Mouse (Mus musculus): ENCODE data around the gene Mcrip1. TPM values are rescaled to one million over a fixed set of nuclear protein-coding genes. Genes with fewer than 3 reads are reported as not detected.
A peak's percentile ranks its signal among the peaks of the same experiment; 100 is the strongest.

Gene Mcrip1
- polyA plus RNA-seq, 1 experiment from 2014 or later, result 171 TPM

GRCm38 (mm10) chr11:120576365-120576981 is 26.9 kb upstream of the Mcrip1 start:
- Histone ChIP-seq H3K27ac (ENCODE audit: low read length) (0 out of 2 replicates have a peak overlapping the region, but pooled peaks have one; percentile 17), H3K4me3 (replicated peaks; ENCODE audit: low read length) (no peak overlapping the region), H3K9ac (ENCODE audit: low read length) (no peak overlapping the region; the same call in 1 of the 2 replicates), H3K9me3 (replicated peaks; ENCODE audit: control insufficient read depth, low read length) (no peaks in the 10 kb centered on the region), H3K27me3 (ENCODE audit: control insufficient read depth, insufficient read depth, low read length) (no peaks in the 10 kb centered on the region), H3K36me3 (ENCODE audit: control insufficient read depth, insufficient read depth, low read length) (peaks cover 21% of the 10 kb centered on the region), H3K4me2 (ENCODE audit: low read depth, low read length) (no peak overlapping the region), H3K4me1 (ENCODE audit: control insufficient read depth, insufficient read depth, low read length) (peaks cover 26% of the 10 kb centered on the region)
- ATAC-seq (ENCODE audit: insufficient read depth, low FRiP score), result no peak
- 76% methylated on average over 3 of the region's 3 CpGs for WGBS

DNA sequence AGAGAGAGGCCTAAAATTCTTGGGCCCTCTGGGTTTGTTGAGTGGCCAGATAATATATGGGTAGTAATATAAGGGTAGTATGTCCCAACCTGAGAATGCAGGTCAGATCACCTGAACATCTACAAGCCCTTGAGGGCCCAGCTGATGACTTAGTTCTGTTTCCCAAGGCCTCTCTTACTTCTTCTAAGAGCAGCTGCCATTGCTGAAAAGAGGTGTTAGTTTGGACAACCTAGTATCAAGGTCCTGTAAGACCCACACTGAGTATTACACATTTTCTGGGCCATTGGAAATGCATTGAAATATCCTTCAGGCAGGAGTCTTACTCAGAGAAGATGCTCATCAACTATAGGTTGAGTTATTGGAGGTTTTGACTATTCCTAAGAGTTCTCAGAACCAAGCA is 26.4 kb upstream of the Mcrip1 start:
- no peak for ATAC-seq (ENCODE audit: insufficient read depth, low FRiP score)
- no peak overlapping the region for H3K4me3 ChIP-seq (replicated peaks; ENCODE audit: low read length)
- H3K27ac ChIP-seq (ENCODE audit: low read length), result 0 out of 2 replicates have a peak overlapping the region, but pooled peaks have one; percentile 17
- no peak overlapping the region for H3K9ac ChIP-seq (ENCODE audit: low read length)
- peaks cover 32% of the 10 kb centered on the region for H3K4me1 ChIP-seq (ENCODE audit: control insufficient read depth, insufficient read depth, low read length)
- peaks cover 22% of the 10 kb centered on the region for H3K36me3 ChIP-seq (ENCODE audit: control insufficient read depth, insufficient read depth, low read length)
- no peak overlapping the region for H3K4me2 ChIP-seq (ENCODE audit: low read depth, low read length)
- H3K9me3 ChIP-seq (replicated peaks; ENCODE audit: control insufficient read depth, low read length), result no peaks in the 10 kb centered on the region
- H3K27me3 ChIP-seq (ENCODE audit: control insufficient read depth, insufficient read depth, low read length), result no peaks in the 10 kb centered on the region

- no peak for ATAC-seq (ENCODE audit: insufficient read depth, low FRiP score)
- H3K27me3 ChIP-seq (ENCODE audit: control insufficient read depth, insufficient read depth, low read length), result no peaks in the 10 kb centered on the region
- H3K4me1 ChIP-seq (ENCODE audit: control insufficient read depth, insufficient read depth, low read length), result peaks cover 29% of the 10 kb centered on the region
- H3K9ac ChIP-seq (ENCODE audit: low read length), result no peak overlapping the region
- no peak overlapping the region for H3K4me3 ChIP-seq (replicated peaks; ENCODE audit: low read length)
- WGBS, result 79% methylated on average over 2 of the region's 2 CpGs
- no peaks in the 10 kb centered on the region for H3K9me3 ChIP-seq (replicated peaks; ENCODE audit: control insufficient read depth, low read length)
- H3K36me3 ChIP-seq (ENCODE audit: control insufficient read depth, insufficient read depth, low read length), result peaks cover 31% of the 10 kb centered on the region
- 0 out of 2 replicates have a peak overlapping the region, but pooled peaks have one; percentile 87 for H3K4me2 ChIP-seq (ENCODE audit: low read depth, low read length)
- no peak overlapping the region for H3K27ac ChIP-seq (ENCODE audit: low read length)
Measured at GRCm38 (mm10) chr11:120575046-120575445, 25.5 kb upstream of the Mcrip1 start.

DNA sequence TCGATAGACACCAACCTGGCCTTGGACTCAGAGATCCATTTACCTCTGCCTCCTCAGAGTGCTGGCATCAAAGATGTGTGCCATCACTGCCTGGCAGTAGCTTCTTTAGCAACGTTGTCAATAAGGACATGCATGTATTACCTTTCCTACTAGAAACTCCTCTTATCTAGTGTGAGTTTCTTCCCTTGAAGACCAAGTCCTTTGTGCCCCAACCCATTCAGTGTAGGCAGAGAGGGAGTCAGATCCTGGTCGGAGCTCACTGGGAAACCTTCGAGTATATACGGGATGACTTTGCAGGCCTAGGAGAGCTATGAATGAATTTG is 24.7 kb upstream of the Mcrip1 start:
- Histone ChIP-seq H3K4me3 (replicated peaks; ENCODE audit: low read length) (peak overlapping the region; percentile 98), H3K27me3 (ENCODE audit: control insufficient read depth, insufficient read depth, low read length) (no peaks in the 10 kb centered on the region), H3K27ac (ENCODE audit: low read length) (peak overlapping the region; percentile 34; the same call in 1 of the 2 replicates), H3K36me3 (ENCODE audit: control insufficient read depth, insufficient read depth, low read length) (peaks cover 30% of the 10 kb centered on the region), H3K9me3 (replicated peaks; ENCODE audit: control insufficient read depth, low read length) (no peaks in the 10 kb centered on the region), H3K9ac (ENCODE audit: low read length) (peak overlapping the region; percentile 77), H3K4me1 (ENCODE audit: control insufficient read depth, insufficient read depth, low read length) (peaks cover 21% of the 10 kb centered on the region), H3K4me2 (ENCODE audit: low read depth, low read length) (peak overlapping the region; percentile 87)
- ATAC-seq (ENCODE audit: insufficient read depth, low FRiP score), result no peak
- WGBS, result 29% methylated on average over 5 of the region's 5 CpGs

GRCm38 (mm10) chr11:120573585-120574277 is 24.2 kb upstream of the Mcrip1 start:
- Histone ChIP-seq H3K36me3 (ENCODE audit: control insufficient read depth, insufficient read depth, low read length) (peaks cover 25% of the 10 kb centered on the region), H3K4me3 (replicated peaks; ENCODE audit: low read length) (peak overlapping the region; percentile 98), H3K27ac (ENCODE audit: low read length) (peak overlapping the region; percentile 85), H3K4me2 (ENCODE audit: low read depth, low read length) (peak overlapping the region; percentile 87), H3K9ac (ENCODE audit: low read length) (peak overlapping the region; percentile 77), H3K9me3 (replicated peaks; ENCODE audit: control insufficient read depth, low read length) (no peaks in the 10 kb centered on the region), H3K4me1 (ENCODE audit: control insufficient read depth, insufficient read depth, low read length) (peaks cover 18% of the 10 kb centered on the region), H3K27me3 (ENCODE audit: control insufficient read depth, insufficient read depth, low read length) (no peaks in the 10 kb centered on the region)
- no peak for ATAC-seq (ENCODE audit: insufficient read depth, low FRiP score)
- whole genome bisulfite sequencing, result under 1% methylated on average over 23 of the region's 23 CpGs

- peak within 1 kb of the TSS; percentile 90 for H3K27ac ChIP-seq (ENCODE audit: low read length)
- H3K9me3 ChIP-seq (replicated peaks; ENCODE audit: control insufficient read depth, low read length), result no peaks in the 10 kb centered on the region
- H3K36me3 ChIP-seq (ENCODE audit: control insufficient read depth, insufficient read depth, low read length), result peaks cover 17% of the 10 kb centered on the region
- peak within 1 kb of the TSS; percentile 89 for H3K4me2 ChIP-seq (ENCODE audit: low read depth, low read length)
- no peaks in the 10 kb centered on the region for H3K27me3 ChIP-seq (ENCODE audit: control insufficient read depth, insufficient read depth, low read length)
- ATAC-seq (ENCODE audit: insufficient read depth, low FRiP score), result peak; percentile 96
- peak within 1 kb of the TSS; percentile 98 for H3K4me3 ChIP-seq (replicated peaks; ENCODE audit: low read length)
- H3K9ac ChIP-seq (ENCODE audit: low read length), result peak within 1 kb of the TSS; percentile 95
- peaks cover 18% of the 10 kb centered on the region for H3K4me1 ChIP-seq (ENCODE audit: control insufficient read depth, insufficient read depth, low read length)
- under 1% methylated on average over 94 of the region's 94 CpGs for WGBS
Measured at GRCm38 (mm10) chr11:120572752-120573584, 23.4 kb upstream of the Mcrip1 start, which contains the start of gene P4hb. Gene P4hb (minus strand): TSS chr11:120573253.

DNA sequence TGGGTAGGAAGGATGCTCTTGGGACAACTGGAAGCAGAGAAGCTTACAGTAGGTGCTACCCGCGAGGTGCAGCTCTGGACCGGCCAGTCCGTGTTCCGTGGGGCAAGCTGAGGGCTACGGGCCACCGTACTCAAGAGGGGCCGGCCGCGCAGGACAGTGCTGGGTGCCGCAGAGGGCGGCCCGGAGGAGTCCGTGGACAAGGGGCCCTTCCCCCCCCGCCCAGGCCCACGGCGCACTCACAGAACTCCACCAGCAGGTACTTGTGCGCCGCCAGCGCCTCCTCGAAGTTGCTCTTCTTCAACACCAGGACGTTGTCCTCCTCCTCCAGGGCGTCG is 22.9 kb upstream of the Mcrip1 start:
- peak; percentile 5 for ATAC-seq (ENCODE audit: insufficient read depth, low FRiP score)
- H3K27ac ChIP-seq (ENCODE audit: low read length), result peak overlapping the region; percentile 90

GRCm38 (mm10) chr11:120571754-120572416 is 22.4 kb upstream of the Mcrip1 start:
- H3K4me1 ChIP-seq (ENCODE audit: control insufficient read depth, insufficient read depth, low read length), result peaks cover 18% of the 10 kb centered on the region
- no peaks in the 10 kb centered on the region for H3K27me3 ChIP-seq (ENCODE audit: control insufficient read depth, insufficient read depth, low read length)
- no peaks in the 10 kb centered on the region for H3K9me3 ChIP-seq (replicated peaks; ENCODE audit: control insufficient read depth, low read length)
- H3K36me3 ChIP-seq (ENCODE audit: control insufficient read depth, insufficient read depth, low read length), result peaks cover 22% of the 10 kb centered on the region
- ATAC-seq (ENCODE audit: insufficient read depth, low FRiP score), result no peak
- H3K27ac ChIP-seq (ENCODE audit: low read length), result peak overlapping the region; percentile 90
- peak overlapping the region; percentile 98 for H3K4me3 ChIP-seq (replicated peaks; ENCODE audit: low read length)
- peak overlapping the region; percentile 89 for H3K4me2 ChIP-seq (ENCODE audit: low read depth, low read length)
- peak overlapping the region; percentile 95 for H3K9ac ChIP-seq (ENCODE audit: low read length)
- 5% methylated on average over 11 of the region's 11 CpGs for WGBS

More for the DNA sequence above, 22.9 kb upstream of the Mcrip1 start:
- under 1% methylated on average over 22 of the region's 24 CpGs for WGBS
- H3K4me1 ChIP-seq (ENCODE audit: control insufficient read depth, insufficient read depth, low read length), result peaks cover 18% of the 10 kb centered on the region
- H3K9me3 ChIP-seq (replicated peaks; ENCODE audit: control insufficient read depth, low read length), result no peaks in the 10 kb centered on the region
- H3K4me3 ChIP-seq (replicated peaks; ENCODE audit: low read length), result peak overlapping the region; percentile 98
- peaks cover 18% of the 10 kb centered on the region for H3K36me3 ChIP-seq (ENCODE audit: control insufficient read depth, insufficient read depth, low read length)
- peak overlapping the region; percentile 89 for H3K4me2 ChIP-seq (ENCODE audit: low read depth, low read length)
- no peaks in the 10 kb centered on the region for H3K27me3 ChIP-seq (ENCODE audit: control insufficient read depth, insufficient read depth, low read length)
- peak overlapping the region; percentile 95 for H3K9ac ChIP-seq (ENCODE audit: low read length)
